Mouse (Mus musculus): Measurements from ENCODE around the gene Ppm1d.

The Ppm1d gene

DNA sequence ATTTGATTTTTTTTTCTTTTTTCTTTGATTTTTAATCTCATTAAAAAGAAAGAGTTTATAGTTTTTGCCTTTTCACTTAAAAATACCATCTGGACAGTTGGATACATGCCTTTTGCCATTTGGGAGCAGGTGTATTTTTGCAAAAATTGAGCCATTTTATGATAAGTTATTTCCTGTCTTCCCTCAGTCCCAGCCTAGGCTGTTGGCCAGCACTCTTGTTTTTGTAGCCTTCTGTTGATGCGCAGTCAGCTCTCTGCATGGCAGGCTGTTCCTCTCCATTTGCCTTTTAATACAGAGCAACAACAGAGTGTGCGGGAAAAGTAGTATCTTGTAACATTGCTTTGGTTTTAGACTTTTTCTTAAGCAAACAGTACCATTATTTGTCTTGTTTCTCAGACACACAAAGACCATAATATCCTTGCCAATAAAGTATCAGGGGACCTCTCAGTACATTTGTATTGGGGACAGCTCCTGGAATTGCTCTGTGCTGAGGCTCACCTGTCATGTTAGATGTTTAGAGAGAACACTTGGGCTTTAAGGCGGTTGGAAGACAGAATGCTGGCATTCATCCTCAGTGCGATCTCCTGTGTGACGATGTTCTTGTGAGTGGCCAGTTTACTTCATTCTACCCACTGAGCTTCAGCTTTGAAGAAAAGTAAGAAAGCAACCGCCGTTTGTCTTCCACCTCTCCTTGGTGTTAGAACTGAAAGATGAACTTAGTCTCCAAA is 18.3 kb downstream of the Ppm1d start:
- DNase-seq: peak; percentile 89

DNA sequence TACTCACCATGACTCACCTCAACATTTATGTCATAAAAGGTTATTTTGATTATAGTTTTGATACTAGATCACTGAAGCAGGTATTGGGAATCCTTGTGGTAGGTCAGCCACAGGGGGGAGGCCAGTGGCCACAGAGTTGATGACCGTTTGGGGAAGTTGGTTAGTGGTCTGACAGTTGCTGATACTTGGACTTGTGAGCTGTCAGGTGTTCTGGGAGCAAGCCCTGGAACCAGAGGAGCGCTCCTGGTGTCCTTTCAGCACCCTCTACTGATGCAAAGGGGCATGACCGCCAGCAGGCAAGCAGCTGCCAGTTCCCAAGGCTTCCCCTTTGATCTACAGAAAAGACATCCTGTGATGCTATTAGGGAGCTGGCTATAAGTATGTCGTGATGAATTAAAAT is 23.7 kb downstream of the Ppm1d start:
- peak; percentile 62 to 66 for DNase-seq

DNA sequence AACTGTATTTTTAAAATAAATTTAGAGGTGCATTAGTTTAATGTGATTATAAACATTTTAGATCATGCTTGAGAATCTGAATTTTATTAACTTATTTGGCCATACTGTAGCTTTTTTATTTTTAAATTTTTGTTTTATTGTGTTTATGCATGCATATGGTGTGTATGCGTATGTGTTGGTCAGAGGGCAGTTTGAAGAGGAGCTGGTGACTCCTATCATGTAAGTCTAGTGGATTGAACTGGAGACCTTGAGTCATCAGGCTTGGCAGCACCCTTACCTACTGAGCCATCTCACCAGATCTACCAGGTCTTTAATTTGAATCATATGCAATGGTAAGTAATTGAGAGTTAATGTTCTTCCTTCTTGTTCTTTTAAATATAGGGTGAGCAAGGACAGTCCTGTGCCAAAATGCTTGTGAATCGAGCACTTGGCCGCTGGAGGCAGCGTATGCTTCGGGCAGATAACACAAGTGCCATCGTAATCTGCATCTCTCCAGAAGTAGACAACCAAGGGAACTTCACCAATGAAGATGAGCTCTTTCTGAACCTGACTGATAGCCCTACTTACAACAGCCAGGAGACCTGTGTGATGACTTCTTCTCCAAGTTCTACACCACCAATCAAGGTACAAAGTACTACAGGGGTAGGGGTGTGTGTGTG is 28.3 kb downstream of the Ppm1d start:
- no peak for DNase-seq

DNA sequence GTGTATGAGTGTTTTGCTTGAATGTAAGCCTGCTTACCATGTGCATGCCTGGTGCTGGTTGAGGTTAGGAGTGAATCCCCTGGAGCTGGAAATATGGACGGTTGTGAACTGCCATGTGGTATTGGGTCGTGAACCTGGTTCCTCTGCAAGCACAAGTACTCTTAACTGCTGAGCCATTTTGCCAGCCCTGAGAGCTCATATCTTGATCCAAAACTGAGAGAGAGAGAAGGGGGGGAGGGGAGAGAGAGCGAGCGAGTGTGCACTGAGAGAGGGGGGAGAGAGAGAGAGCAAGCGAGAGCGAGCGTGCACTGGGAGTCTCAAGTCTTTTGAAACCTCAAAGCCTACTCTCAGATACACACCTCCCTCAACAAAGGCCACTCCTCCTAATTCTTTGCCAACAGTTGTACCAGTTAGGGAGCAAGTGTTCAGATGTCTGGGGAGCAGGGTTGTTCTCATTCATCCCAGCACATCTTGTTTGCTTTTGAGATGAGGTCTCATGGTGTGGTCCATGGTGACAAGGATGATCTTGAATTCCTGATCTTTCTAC is 29.1 kb downstream of the Ppm1d start:
- DNase-seq: no peak

DNA sequence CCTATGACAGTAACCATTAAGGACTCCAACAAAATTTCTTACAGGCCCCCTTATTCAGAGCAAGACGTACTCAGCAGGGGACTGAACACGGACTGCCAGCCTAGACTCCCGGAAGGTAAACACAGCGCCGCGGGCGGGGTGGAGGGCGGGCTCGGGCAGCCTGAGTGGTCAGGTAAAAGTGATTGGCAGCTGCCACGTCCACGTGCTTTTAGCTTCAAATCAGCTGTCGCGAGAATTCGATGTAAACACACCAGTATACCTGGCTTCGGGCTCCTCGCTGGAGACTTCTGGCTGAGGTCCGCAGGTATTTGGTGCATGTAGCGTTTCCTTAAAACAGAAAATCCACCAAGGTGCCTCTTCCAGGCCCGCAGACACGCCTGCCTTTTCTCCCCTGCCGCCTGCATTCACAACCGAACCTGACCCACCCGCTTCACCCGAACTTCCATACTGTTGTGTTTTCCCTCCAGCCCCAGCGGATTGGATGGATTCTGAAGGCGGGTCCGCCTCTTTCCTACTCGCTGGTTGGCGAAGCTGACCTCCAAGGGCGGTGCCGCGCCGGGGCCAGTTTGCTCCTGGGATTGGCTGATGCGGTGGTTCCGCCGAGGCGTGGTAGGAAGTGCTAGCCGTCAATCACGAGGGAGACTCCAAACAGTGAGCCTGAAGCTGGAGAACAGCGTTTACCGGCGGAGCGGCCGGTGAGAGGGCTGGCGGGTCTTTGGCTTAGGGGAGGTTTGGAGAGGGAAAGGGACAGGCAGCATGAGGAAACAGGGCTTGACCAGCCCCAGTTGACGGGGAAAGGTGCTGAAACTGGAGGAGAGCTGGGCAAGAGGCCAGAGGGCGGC is 41.7 kb downstream of the Ppm1d start, which contains the start of gene Bcas3:
TSS of gene Bcas3 (plus strand) at position 629 of the 842 bp plus-strand sequence.
- peak; percentile 98 to 99 for DNase-seq

DNA sequence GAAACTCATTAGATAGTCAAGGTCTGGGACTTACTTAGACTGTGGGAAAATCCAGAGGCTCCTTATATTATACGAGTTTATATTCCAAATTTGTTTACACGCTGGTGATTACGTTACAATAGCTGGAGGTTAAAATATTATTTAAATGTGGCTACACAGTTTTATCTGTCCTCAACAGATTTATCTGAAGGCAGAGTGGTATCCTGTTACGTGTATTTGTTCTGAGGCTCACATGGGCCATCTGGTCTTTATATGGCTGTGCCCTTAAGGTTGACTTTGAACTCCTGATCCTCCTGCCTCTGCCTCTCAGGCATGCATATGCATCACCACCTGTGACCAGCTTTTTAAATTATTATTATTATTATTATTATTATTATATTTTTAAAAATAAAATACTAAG is 42.8 kb downstream of the Ppm1d start:
- DNase-seq: no peak

DNA sequence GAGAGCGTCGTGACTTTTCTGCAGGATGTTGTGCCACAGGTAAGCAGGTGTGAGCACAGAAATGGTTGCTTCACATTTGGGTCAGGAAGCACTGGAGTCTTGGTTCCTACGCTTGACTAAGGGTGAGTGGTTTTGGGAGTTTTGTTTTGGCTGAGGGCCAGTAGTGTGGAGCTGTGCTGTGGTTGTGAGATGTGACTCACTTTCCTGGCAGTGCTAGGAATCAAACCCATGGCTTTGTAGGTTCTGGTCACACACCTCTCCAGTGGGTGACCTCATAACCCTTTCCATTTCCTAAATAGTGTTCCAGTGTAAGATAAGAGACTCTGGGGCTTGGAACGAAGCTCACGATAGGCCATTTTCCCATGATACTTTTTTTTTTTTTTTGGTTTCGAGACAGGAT is 48.6 kb downstream of the Ppm1d start:
- DNase-seq: no peak

DNA sequence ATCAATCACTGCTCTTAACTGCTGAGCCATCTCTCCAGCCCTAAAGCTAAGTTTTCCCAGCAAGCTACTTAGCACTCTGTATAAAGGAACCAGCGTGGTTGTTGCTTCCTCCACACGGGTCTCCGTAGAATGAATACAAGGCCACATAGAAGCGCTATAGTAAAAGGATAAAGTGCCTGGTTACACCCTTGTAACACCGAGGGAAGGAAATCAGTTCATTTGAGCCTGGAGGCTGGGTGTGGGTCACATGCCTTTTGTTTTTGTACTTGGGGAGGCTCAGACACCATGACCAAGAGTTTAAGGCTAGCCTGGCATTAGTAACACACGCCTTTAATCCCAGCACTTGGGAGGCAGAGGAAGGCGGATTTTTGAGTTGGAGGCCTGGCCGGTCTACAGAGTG is 50.6 kb downstream of the Ppm1d start:
- DNase-seq: no peak

DNA sequence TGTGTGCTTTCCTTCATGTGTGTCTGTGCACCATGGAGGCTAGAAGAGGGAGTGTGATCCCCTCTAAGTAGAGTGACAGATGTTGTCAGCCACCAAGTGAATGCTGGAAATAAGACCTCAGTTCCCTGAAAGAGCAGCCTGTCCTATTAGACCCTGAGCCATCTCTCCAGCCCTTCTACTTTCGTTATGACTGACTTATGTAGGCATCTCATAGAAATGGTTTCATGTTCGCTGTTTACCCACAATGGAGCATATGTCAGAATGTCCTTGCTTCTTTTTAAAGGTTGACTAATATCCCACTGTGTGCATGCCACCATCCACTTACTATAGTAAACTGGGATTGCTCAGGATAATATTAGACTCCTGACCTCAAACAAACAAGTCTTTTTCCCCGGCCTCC is 55.1 kb downstream of the Ppm1d start:
- DNase-seq: no peak

DNA sequence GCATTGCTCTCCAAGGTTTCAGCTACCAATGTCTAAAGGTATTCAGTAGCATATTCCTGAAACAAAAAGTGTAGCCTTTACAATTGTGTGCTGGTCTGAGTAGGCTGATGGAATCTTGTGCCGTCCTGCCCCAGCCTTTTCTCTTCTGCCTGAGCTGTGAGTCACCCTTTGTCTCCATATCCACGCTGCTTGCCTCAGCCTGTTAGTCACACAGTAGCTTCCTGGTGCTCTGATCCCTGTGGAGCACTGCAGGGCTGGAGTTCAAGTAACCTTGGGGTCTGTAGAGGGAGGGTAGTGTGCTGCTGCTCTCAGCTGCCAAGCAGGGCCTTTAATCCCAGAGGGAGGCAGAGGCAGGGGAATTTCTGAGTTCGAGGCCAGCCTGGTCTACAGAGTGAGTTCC is 56.8 kb downstream of the Ppm1d start:
- no peak for DNase-seq

DNA sequence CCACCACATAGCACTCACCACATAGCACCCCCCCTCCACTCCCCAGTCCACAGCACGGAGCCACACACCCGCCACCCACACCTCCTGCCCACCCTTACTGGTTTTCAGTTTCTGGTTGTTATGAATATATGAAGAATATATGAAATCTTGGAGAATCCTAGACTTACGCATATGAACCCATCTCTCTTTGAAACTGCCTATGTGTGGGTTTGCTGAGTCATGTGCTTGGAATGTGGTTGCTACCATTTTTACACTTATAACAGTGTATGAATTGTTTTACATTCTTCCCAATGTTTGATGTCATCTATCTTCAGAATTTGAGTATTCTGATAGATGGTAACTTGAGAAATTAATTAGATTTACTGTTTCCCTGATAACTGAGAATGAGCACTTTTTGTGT is 68.0 kb downstream of the Ppm1d start:
- no peak for DNase-seq

DNA sequence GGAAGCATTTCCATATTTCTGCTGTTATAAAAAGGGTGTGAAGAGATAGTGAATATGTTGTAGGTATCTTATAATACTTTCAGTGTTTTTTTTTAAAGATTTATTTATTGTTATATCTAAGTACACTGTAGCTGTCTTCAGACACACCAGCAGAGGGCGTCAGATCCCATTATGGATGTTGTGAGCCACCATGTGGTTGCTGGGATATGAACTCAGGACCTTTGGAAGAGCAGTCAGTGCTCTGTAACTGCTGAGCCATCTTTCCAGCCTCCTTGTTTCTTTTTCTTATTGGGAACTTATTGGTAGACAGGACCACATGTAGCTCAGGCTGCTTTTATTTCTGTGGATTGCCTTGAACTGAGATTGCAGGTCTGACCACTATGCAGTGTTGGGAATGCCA is 69.0 kb downstream of the Ppm1d start:
- no peak for DNase-seq

DNA sequence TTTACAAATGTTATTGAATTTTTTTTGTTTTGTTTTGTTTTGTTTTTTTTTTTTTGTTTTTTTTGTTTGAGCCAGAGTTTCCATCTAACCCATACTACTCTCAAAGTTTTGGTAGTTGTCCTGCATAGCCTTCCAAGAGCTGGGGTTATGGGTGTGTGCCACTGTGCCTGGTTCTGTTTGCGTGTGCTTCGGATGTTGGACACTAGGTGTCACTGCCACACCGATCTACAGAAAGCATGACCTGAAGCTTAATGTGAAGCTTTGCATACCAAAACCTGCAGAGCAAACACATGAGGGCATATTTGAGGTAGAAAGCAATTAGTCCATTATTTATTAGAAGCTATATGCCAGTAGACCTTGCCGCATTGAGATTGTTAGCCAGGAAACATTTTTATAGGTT is 71.0 kb downstream of the Ppm1d start:
- peak; percentile 77 to 82 for DNase-seq

DNA sequence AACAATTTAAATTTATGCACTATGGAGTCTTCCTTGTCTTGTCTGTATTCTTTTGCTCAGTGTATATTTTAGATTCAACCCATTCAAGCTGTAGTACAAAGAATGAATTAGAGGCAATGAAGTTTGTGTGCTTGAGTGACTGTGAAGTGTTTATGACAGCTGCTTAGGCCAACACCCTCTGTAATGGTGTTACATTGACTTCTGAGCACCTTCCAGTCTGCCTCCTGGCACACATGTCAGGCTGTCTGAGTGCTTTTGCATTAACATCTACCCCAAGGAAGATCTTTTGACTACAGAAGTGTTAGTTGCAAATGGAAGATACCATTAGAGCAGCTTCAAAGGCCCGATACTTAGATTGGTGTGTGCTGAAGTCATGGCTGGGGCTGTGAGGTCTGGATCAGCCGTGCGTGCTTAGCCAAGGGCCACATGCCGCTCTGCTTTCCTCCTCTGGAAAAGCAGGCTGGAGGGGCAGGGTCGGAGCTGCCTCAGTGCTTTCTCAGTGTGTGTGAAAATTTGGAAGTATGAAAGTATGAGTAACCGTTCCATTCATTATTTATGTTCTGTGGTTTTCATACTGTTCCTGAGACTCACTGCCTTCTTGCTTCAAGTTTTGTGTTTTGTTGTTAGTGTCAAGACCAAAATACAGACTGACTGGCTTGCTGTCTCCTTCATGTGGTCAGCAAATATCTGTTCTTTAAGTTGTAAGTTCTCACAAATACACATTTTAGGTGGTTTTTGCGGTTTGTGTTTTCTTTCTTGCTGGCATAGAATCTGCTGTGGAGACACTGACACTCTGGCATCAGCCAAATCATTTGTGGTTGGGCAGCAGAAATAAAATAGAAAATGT is 73.2 kb downstream of the Ppm1d start:
- DNase-seq: no peak

DNA sequence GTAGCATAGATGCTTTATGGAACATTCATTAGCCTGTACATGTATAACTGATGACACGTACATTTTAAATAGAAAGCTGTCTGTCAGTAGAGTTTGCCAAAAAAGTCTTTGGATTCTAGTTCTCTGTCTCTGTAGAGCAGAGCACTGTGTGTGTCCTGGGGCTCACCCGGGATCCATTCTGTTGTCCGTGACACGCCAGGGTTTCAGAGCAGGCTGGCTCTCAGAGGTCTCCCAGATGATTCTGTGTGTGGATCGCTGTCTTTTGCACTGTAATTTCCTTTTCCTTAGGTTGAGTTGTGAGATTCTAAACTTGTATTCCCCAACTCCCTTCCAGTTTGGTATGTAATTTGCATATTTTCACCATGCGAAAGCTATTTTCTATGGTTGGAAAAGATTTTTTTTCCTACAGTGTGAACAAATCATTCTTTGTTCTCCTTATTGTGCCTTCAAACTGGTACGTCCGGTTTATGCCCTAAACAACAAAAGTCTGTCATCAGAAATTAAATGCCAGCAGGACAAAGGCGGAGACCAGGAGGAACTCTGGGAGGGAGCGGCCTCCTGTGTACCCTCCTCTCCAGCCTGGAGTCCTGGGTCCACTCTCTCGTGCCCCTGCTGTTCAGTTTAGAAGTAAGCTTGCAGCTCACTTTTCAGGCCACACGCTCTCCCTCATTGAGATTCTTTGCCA is 81.3 kb downstream of the Ppm1d start:
- DNase-seq: no peak

DNA sequence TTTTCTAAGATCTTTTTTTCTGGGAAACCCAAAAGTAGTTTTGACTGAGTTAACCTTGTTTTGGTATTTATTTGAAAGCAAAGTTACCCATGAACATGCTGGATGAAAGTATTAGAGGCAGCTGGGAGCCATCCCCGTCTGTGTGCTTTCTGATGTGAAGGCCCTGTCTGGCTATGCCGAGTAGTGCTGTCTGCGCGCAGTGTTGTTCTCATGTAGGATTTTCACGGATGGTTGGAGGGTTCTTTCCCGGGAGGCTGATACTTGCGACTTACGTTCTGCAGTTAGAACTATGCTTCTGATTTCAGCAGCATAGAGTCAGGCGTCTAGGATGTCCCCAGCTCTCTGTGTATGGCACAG is 81.8 kb downstream of the Ppm1d start:
- DNase-seq: no peak

DNA sequence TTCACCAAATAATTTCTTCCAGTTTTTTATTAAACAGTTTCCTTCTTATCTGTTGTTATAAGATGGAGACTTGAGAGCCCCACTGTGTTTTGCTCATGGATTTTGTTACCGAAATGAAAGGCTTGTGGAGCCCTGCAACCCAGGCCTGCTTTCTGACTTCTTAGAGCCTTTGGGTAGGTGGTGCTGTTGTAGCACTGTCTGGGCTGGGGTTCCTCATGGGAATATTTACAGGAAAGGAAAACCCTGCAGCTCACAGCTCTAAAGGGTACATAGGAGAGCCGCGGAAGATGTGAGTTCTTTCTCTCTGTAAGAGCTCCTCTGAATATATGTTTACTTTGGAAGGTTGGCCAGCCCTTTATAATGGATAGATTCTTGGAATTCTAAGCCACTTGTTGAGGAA is 82.9 kb downstream of the Ppm1d start:
- no peak for DNase-seq

DNA sequence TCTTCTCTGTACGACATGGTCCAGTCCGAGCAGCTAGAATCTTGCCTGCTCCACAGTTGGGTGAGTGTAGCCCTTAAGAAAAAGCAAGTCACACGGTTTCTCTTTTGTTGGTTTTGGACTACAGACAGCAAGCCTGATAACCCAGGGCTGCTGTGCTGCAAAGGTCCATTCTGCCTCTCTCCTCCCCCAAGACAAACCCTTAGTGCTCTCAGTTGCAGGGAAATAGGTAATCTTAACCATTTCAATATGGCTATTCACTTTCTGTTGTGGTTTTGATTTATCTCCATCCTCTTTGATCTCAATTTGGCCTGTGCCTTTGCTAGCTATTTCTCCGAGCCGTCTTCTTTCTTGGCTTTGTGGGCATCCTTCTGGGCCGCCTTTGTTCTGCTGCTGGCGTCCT is 84.3 kb downstream of the Ppm1d start:
- DNase-seq: no peak
